Mouse (Mus musculus) mammary gland, adult 2 months (tissue): ENCODE results near the gene Magee1. TPM values are rescaled to one million over a fixed set of nuclear protein-coding genes. Genes with fewer than 3 reads are reported as not detected.

Source experiments
- polyA plus RNA-seq: library from polyadenylated mRNA; depleted of rRNA; stranded (reverse); fragments of >200 nt; gene quantifications from 2 replicates; pipeline ENCODE4 v1.2.3, GENCODE M21; 2012; ENCODE audit warnings: low replicate concordance; rRNA removed

Gene Magee1
- polyA plus RNA-seq: 8.1 and 14.8 TPM in 2 replicates

DNA sequence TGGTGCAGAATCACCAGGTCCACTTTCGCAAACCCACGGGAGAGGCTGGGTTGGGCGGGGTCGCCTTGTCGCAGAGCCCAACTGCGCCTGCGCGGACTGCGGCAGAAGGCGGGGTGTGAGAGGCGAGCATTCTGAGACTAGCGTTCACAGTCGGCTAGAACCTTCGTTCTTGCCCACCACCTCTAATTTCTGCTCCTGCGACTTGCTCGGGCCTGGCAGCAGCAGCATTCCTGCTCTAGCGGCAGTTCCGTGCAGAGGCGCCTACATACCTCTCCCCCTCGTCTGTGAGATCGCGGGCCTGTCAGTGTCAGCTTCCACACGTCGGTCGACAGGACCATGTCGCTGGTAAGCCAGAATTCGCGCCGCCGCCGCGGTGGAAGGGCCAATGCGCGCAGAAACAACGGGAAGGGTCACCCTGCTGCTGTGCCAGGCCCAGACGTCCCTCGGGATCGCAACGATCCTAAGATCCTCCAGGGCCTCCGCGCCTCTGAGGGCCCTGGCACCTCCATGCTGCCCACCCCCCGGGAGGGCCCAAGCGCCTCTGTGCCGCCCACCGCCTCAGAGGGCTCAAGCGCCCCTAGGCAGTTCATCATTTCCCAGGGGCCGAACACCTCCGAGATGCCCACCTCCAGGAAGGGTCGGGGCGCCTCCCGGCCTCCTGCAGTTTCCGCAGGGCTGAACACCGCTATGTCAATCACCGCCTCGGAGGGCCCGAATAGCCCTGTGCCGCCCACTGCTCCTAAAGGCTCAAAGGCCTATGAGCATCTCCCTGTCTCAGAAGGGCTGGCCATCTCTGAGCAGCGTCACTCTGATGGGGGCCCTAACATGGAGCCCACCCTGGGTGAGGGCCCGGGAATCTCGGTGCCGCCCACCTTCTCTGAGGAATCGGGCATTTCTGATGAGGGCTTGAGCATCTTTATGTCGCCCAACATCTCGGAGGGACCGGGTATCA lies at the start of gene Magee1:
Gene Magee1 (plus strand): TSS at position 104 of the 952 bp plus-strand sequence.

GRCm38 (mm10) chrX:105079615-105080092 lies 40.5 kb upstream of the Magee1 start, which contains the start of gene Pbdc1:
Pbdc1 (plus strand) TSS chrX:105079756.

Other genes with a start within 250 kb of the Magee1 start
- 4.7 and 6.1 TPM in 2 replicates for gene Pbdc1, start 40.6 kb upstream of the Magee1 start, polyA plus RNA-seq